Mouse (Mus musculus) limb, embryonic 14.5 days (tissue): ENCODE measurements around the gene Gstt4. TPM values are rescaled to one million over a fixed set of nuclear protein-coding genes. Genes with fewer than 3 reads are reported as not detected.

Experiments used
- ATAC-seq: fragments of 200-750 bp; cut with Nextera tagmentation; 2 replicates; pipeline ENCODE4 v1.8.0; 2017; ENCODE audit warnings: low read depth, moderate number of reproducible peaks, moderate TSS enrichment; ENCODE audit not compliant: low FRiP score
- DNase-seq: peaks from one replicate; pipeline ENCODE4 v3.0.0-alpha.2; 2015; ENCODE audit warnings: low spot score
- H3K27ac ChIP-seq: fragments of 300-500 bp; sonication (generic); replicated peaks from 2 replicates; pipeline ENCODE4 v1.5.1; 2014; ENCODE audit warnings: low read depth, mild to moderate bottlenecking, low read length, moderate library complexity, mixed read lengths
- H3K27me3 ChIP-seq: fragments of 300-500 bp; sonication (generic); 2 replicates; pipeline ENCODE4 v1.6.1; 2014; ENCODE audit warnings: low read length, mixed read lengths; ENCODE audit not compliant: control insufficient read depth, insufficient read depth
- H3K36me3 ChIP-seq: fragments of 300-500 bp; sonication (generic); 2 replicates; pipeline ENCODE4 v1.6.1; 2014; ENCODE audit warnings: mild to moderate bottlenecking, low read length, moderate library complexity, mixed read lengths; ENCODE audit not compliant: control insufficient read depth, insufficient read depth
- H3K4me1 ChIP-seq: fragments of 300-500 bp; sonication (generic); 2 replicates; pipeline ENCODE4 v1.6.1; 2014; ENCODE audit warnings: antibody characterized with exemption, low read length, mixed read lengths; ENCODE audit not compliant: control insufficient read depth, insufficient read depth
- H3K4me2 ChIP-seq: fragments of 300-500 bp; sonication (generic); replicated peaks from 2 replicates; pipeline ENCODE4 v1.6.1; 2014; ENCODE audit warnings: low read depth, mild to moderate bottlenecking, low read length, moderate library complexity; ENCODE audit not compliant: severe bottlenecking
- H3K4me3 ChIP-seq: fragments of 300-500 bp; sonication (generic); replicated peaks from 2 replicates; pipeline ENCODE4 v1.5.1; 2014; ENCODE audit warnings: low read length
- H3K9ac ChIP-seq: fragments of 300-500 bp; sonication (generic); 2 replicates; pipeline ENCODE4 v1.6.1; 2014; ENCODE audit warnings: mild to moderate bottlenecking, low read depth, low read length, moderate library complexity; ENCODE audit not compliant: severe bottlenecking
- H3K9me3 ChIP-seq: fragments of 300-500 bp; sonication (generic); 2 replicates; pipeline ENCODE4 v1.6.1; 2016; ENCODE audit warnings: low read length; ENCODE audit not compliant: control insufficient read depth
- POLR2A ChIP-seq: fragments of 200-500 bp; IDR thresholded peaks from 2 replicates; pipeline ENCODE4 v1.8.0; 2012; ENCODE audit warnings: inconsistent platforms, mild to moderate bottlenecking, moderate library complexity, borderline replicate concordance; ENCODE audit not compliant: insufficient read depth, insufficient read length; ENCODE audit errors: extremely low read depth
- WGBS: fragments of 180-500 bp; shearing (Covaris S2); extraction: QIAGEN DNeasy Blood & Tissue Kit; methylation state at CpG from one replicate; pipeline ENCODE4 v1.1.7; 2014; 5-methylcytosine and 5-hydroxymethylcytosine counted together
- polyA plus RNA-seq, 2 experiments: library from polyadenylated mRNA; depleted of rRNA in 1 of 2; stranded (reverse) in 1 of 2; unstranded in 1 of 2; fragments of >200 nt; fragmentation: Nextera tagmentation in 1 of 2; extraction: Ambion mirVana in 1 of 2; gene quantifications; 2 replicates each; pipeline versions ENCODE4 v1.2.1 to v1.2.3; 2012 to 2014

The Gstt4 gene
- polyA plus RNA-seq, 2 experiments = not detected

GRCm38 (mm10) chr10:75779206-75780174, 42.9 kb downstream of the Gstt4 start:
- H3K9me3 ChIP-seq = no peaks in the 10 kb centered on the region
- ATAC-seq (peak; percentile 25; the same call in 1 of the 2 replicates), DNase-seq (peak; percentile 45)
- no peak overlapping the region for H3K9ac ChIP-seq
- H3K4me2 ChIP-seq = peak overlapping the region; percentile 95
- peak overlapping the region; percentile 56 for H3K4me3 ChIP-seq
- H3K36me3 ChIP-seq = no peaks in the 10 kb centered on the region
- no peak for TF ChIP-seq POLR2A
- peaks cover 9% of the 10 kb centered on the region; the same call in 1 of the 2 replicates for H3K4me1 ChIP-seq
- 35% methylated on average over 15 of the region's 15 CpGs for WGBS
- H3K27me3 ChIP-seq = no peaks in the 10 kb centered on the region
- H3K27ac ChIP-seq = no peak overlapping the region

DNA sequence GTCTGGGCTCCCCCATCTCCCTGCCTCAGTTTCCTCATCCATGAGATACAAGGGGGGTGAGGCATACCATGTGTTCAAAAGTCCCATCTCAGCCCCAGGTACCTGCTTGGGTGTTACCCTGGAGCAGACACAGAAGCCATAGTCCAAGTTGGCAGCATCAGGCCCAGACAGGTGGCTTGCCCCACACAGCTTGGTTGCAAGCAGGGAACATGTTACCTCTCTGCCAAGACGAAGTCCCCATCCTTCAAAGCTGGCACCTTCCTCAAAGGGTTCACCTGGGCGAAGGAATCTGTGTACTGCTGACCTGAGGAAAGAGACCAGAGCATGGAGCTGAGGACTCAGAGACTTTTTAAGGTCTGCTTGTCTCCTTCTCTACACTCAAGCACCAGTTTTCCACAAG, 44.5 kb downstream of the Gstt4 start:
- H3K4me1 ChIP-seq = peaks cover 13% of the 10 kb centered on the region
- no peak overlapping the region for H3K27ac ChIP-seq
- DNase-seq (no peak), ATAC-seq (no peak)
- no peak overlapping the region for H3K4me2 ChIP-seq
- no peak overlapping the region for H3K4me3 ChIP-seq
- no peaks in the 10 kb centered on the region for H3K36me3 ChIP-seq
- no peak for TF ChIP-seq POLR2A
- no peaks in the 10 kb centered on the region for H3K27me3 ChIP-seq
- no peak overlapping the region for H3K9ac ChIP-seq
- 81% methylated on average over 2 of the region's 2 CpGs for WGBS
- no peaks in the 10 kb centered on the region for H3K9me3 ChIP-seq

DNA sequence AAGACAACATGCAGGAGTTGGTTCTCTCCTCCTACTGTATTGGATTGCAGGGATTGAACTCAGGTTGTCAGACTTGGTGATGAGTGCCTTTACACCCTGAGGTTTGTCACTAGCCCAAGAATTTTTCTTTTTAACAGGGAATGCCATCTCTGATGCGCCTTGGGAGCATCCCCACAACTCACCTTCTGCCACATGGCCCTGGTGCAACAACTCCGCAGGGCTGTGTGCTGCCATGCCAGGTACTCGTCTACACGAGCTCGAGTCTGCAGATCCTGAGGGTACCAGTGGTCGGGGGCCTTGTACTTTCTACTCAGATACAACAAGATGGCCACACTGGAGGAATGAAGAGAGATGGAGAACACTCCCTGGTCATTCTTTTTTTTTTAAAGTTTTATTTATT, 45.8 kb downstream of the Gstt4 start:
- no peak overlapping the region for H3K4me3 ChIP-seq
- no peaks in the 10 kb centered on the region for H3K9me3 ChIP-seq
- no peak for TF ChIP-seq POLR2A
- no peaks in the 10 kb centered on the region for H3K36me3 ChIP-seq
- H3K27ac ChIP-seq = no peak overlapping the region
- H3K4me1 ChIP-seq = peaks cover 20% of the 10 kb centered on the region
- no peak overlapping the region for H3K4me2 ChIP-seq
- no peaks in the 10 kb centered on the region for H3K27me3 ChIP-seq
- no peak overlapping the region for H3K9ac ChIP-seq
- DNase-seq (no peak), ATAC-seq (no peak)
- 83% methylated on average over 6 of the region's 6 CpGs for WGBS

DNA sequence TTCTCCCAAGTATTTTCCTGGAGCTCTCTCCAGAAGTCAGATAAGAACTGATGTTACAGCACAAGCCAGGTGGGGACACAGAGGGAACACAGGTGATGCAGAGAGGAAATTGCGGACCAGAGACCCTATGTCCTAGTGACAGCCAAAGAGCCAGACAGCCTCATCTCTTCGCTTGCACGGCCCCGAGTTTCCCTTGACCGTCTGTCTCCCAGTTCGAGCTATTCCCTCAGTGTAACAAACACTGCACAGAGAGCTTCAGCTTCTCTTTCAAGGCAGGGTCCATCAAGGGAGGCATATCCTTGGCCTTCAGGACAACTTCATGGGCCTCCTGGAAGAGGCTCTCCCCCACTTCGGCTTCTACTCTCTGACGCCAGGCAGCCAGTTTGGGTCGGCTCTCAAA, 47.8 kb downstream of the Gstt4 start:
- TF ChIP-seq POLR2A = no peak
- H3K4me1 ChIP-seq = peaks cover 11% of the 10 kb centered on the region
- no peaks in the 10 kb centered on the region for H3K9me3 ChIP-seq
- DNase-seq (no peak), ATAC-seq (no peak)
- no peaks in the 10 kb centered on the region for H3K36me3 ChIP-seq
- WGBS = 93% methylated on average over 9 of the region's 9 CpGs
- no peak overlapping the region for H3K4me2 ChIP-seq
- H3K27ac ChIP-seq = no peak overlapping the region
- H3K27me3 ChIP-seq = no peaks in the 10 kb centered on the region
- H3K4me3 ChIP-seq = no peak overlapping the region
- no peak overlapping the region for H3K9ac ChIP-seq

DNA sequence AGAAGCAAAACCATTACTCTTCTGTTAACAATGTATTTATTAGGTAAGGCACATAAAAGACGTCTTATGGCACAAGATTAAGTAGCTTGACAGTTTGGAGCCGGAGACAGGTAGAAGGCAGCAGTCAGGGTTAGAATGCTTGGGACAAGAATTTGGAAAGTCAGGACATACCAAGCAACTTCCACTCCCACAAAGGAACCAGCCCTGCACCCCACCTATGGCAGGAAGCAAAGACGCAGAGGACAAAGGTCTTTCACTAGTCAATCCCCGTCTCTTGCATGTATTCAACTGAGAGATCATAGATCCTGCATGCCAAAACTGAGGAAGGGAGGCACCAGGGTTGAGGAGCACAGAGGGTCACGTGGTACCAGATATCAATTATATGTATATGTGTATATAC, 48.2 kb downstream of the Gstt4 start:
- 86% methylated on average over 5 of the region's 5 CpGs for WGBS
- TF ChIP-seq POLR2A = no peak
- DNase-seq = no peak
- Histone ChIP-seq H3K9ac (no peak overlapping the region), H3K27ac (no peak overlapping the region), H3K4me2 (no peak overlapping the region; the same call in 1 of the 2 replicates), H3K4me1 (peaks cover 11% of the 10 kb centered on the region; the same call in 1 of the 2 replicates), H3K9me3 (no peaks in the 10 kb centered on the region), H3K4me3 (no peak overlapping the region), H3K27me3 (no peaks in the 10 kb centered on the region), H3K36me3 (no peaks in the 10 kb centered on the region)
- ATAC-seq = no peak
